Mouse (Mus musculus) G1E (cell line): ENCODE measurements at regions not wholly inside any gene's neighbourhood (a gene's known extent, or its start where the extent isn't known, plus 50 kb on each side); places are given as distances from the start of the nearest gene placed in this dataset.

Source experiments
- CTCF ChIP-seq: IDR thresholded peaks from 2 replicates; pipeline ENCODE4 v1.5.1; 2012; ENCODE audit warnings: low read depth, low read length, inconsistent platforms, mixed read lengths
- GATA1 ChIP-seq: IDR thresholded peaks from 2 replicates; pipeline ENCODE4 v1.6.1; 2012; ENCODE audit warnings: borderline replicate concordance, low read length, inconsistent platforms, mixed read lengths
- GATA2 ChIP-seq: IDR thresholded peaks from 2 replicates; pipeline ENCODE4 v1.6.1; 2012; ENCODE audit warnings: low read depth, low read length, inconsistent platforms, borderline replicate concordance

GRCm38 (mm10) chr3:60758568-60758967 is 244.0 kb upstream of the P2ry1 start:
- TF ChIP-seq GATA1 (no peak), CTCF (no peak), GATA2 (no peak)
